Mouse (Mus musculus): ENCODE results near the gene Gm16253. TPM values are rescaled to one million over a fixed set of nuclear protein-coding genes. Genes with fewer than 3 reads are reported as not detected.

Gene Gm16253
- polyA plus RNA-seq, 2 experiments, result 0.19 to 0.37 TPM

DNA sequence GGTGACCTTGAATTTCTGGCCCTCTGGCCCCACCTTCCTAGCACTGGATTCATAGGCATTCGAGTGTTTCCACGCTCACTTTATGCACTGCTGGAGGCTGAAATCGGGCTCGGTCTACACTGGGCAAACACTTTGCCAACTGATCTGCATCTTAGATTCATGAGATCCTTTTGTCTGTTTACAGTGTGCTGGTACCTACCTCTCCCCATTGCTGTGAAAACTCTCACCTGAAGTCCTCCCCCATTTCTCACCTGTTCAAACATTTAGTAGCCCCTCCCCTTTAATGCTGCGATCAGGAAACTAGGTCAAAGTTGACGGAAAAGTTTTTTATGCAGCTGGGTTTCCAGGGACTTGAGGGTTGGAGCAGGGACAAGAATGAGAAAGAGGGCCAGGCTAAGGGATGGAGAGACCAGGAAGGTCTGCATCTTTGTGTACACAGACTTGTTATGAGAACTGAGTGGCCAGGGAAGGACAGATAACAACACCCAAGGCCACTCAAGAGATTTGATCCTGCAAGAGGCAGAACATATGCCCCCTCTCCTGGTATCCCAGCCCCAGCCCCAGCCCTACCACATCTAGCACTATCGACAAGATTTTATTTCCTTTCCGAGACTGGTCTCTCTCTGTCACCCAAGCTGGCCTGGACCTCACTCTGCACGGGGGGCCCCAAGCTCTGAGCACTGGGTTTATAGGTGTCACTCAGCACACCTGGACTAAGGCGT lies 12.7 kb upstream of the Gm16253 start:
- H3K27me3 ChIP-seq (ENCODE audit: control insufficient read depth, insufficient read depth, low read length), result no peaks in the 10 kb centered on the region
- ATAC-seq (ENCODE audit: low FRiP score, low read depth) (no peak; the same call in 1 of the 2 replicates), DNase-seq (ENCODE audit: low spot score) (no peak)
- TF ChIP-seq POLR2A (IDR thresholded peaks at IDR 0.05; ENCODE audit: borderline replicate concordance, extremely low read depth, insufficient read depth, insufficient read length), result no peak
- WGBS, result 41% methylated on average over 10 of the region's 10 CpGs
- peaks cover 25% of the 10 kb centered on the region for H3K36me3 ChIP-seq (ENCODE audit: control insufficient read depth, insufficient read depth, low read length)
- no peak overlapping the region for H3K9ac ChIP-seq (ENCODE audit: low read depth, low read length, severe bottlenecking)
- H3K27ac ChIP-seq (replicated peaks; ENCODE audit: low read depth, low read length), result peak overlapping the region; percentile 55; the same call in 1 of the 2 replicates
- no peaks in the 10 kb centered on the region for H3K9me3 ChIP-seq (ENCODE audit: control insufficient read depth, low read length)
- H3K4me2 ChIP-seq (replicated peaks; ENCODE audit: low read depth, low read length, severe bottlenecking), result no peak overlapping the region
- peaks cover 28% of the 10 kb centered on the region for H3K4me1 ChIP-seq (ENCODE audit: control insufficient read depth, insufficient read depth, low read length)
- no peak overlapping the region for H3K4me3 ChIP-seq (replicated peaks; ENCODE audit: low read length)

GRCm38 (mm10) chr3:96564633-96565032 lies 12.2 kb upstream of the Gm16253 start:
- ATAC-seq (ENCODE audit: low FRiP score, low read depth), result no peak
- Histone ChIP-seq H3K36me3 (ENCODE audit: control insufficient read depth, insufficient read depth, low read length) (peaks cover 22% of the 10 kb centered on the region), H3K4me2 (replicated peaks; ENCODE audit: low read depth, low read length, severe bottlenecking) (no peak overlapping the region), H3K4me3 (replicated peaks; ENCODE audit: low read length) (no peak overlapping the region), H3K9me3 (ENCODE audit: control insufficient read depth, low read length) (no peaks in the 10 kb centered on the region), H3K27ac (replicated peaks; ENCODE audit: low read depth, low read length) (peak overlapping the region; percentile 55; the same call in 1 of the 2 replicates), H3K4me1 (ENCODE audit: control insufficient read depth, insufficient read depth, low read length) (peaks cover 24% of the 10 kb centered on the region), H3K9ac (ENCODE audit: low read depth, low read length, severe bottlenecking) (no peak overlapping the region), H3K27me3 (ENCODE audit: control insufficient read depth, insufficient read depth, low read length) (no peaks in the 10 kb centered on the region)
- 47% methylated on average over 7 of the region's 7 CpGs for WGBS
- DNase-seq (ENCODE audit: low spot score), result no peak
- TF ChIP-seq POLR2A (IDR thresholded peaks at IDR 0.05; ENCODE audit: borderline replicate concordance, extremely low read depth, insufficient read depth, insufficient read length), result no peak

- H3K9ac ChIP-seq (ENCODE audit: low read depth, low read length, severe bottlenecking), result no peak overlapping the region
- ATAC-seq (ENCODE audit: low FRiP score, low read depth) (no peak), DNase-seq (ENCODE audit: low spot score) (no peak)
- no peak overlapping the region for H3K4me2 ChIP-seq (replicated peaks; ENCODE audit: low read depth, low read length, severe bottlenecking)
- 94% methylated on average over 2 of the region's 3 CpGs for WGBS
- H3K4me3 ChIP-seq (replicated peaks; ENCODE audit: low read length), result no peak overlapping the region
- H3K27me3 ChIP-seq (ENCODE audit: control insufficient read depth, insufficient read depth, low read length), result no peaks in the 10 kb centered on the region
- H3K4me1 ChIP-seq (ENCODE audit: control insufficient read depth, insufficient read depth, low read length), result peaks cover 19% of the 10 kb centered on the region
- no peak for TF ChIP-seq POLR2A (IDR thresholded peaks at IDR 0.05; ENCODE audit: borderline replicate concordance, extremely low read depth, insufficient read depth, insufficient read length)
- peaks cover 17% of the 10 kb centered on the region for H3K36me3 ChIP-seq (ENCODE audit: control insufficient read depth, insufficient read depth, low read length)
- no peak overlapping the region for H3K27ac ChIP-seq (replicated peaks; ENCODE audit: low read depth, low read length)
- H3K9me3 ChIP-seq (ENCODE audit: control insufficient read depth, low read length), result no peaks in the 10 kb centered on the region
Measured at GRCm38 (mm10) chr3:96565105-96565504, 11.7 kb upstream of the Gm16253 start.

- peaks cover under 1% of the 10 kb centered on the region; the same call in 1 of the 2 replicates for H3K36me3 ChIP-seq (ENCODE audit: control insufficient read depth, insufficient read depth, low read length)
- peaks cover 8% of the 10 kb centered on the region for H3K4me1 ChIP-seq (ENCODE audit: control insufficient read depth, insufficient read depth, low read length)
- no peak overlapping the region for H3K9ac ChIP-seq (ENCODE audit: low read depth, low read length, severe bottlenecking)
- H3K4me2 ChIP-seq (replicated peaks; ENCODE audit: low read depth, low read length, severe bottlenecking), result no peak overlapping the region
- H3K27ac ChIP-seq (replicated peaks; ENCODE audit: low read depth, low read length), result no peak overlapping the region
- H3K4me3 ChIP-seq (replicated peaks; ENCODE audit: low read length), result no peak overlapping the region
- ATAC-seq (ENCODE audit: low FRiP score, low read depth), result no peak
- 81% methylated on average over 8 of the region's 8 CpGs for WGBS
- no peak for DNase-seq (ENCODE audit: low spot score)
- H3K27me3 ChIP-seq (ENCODE audit: control insufficient read depth, insufficient read depth, low read length), result no peaks in the 10 kb centered on the region
- no peak for TF ChIP-seq POLR2A (IDR thresholded peaks at IDR 0.05; ENCODE audit: borderline replicate concordance, extremely low read depth, insufficient read depth, insufficient read length)
- H3K9me3 ChIP-seq (ENCODE audit: control insufficient read depth, low read length), result no peaks in the 10 kb centered on the region
Measured at GRCm38 (mm10) chr3:96566661-96567450, 9.9 kb upstream of the Gm16253 start.

DNA sequence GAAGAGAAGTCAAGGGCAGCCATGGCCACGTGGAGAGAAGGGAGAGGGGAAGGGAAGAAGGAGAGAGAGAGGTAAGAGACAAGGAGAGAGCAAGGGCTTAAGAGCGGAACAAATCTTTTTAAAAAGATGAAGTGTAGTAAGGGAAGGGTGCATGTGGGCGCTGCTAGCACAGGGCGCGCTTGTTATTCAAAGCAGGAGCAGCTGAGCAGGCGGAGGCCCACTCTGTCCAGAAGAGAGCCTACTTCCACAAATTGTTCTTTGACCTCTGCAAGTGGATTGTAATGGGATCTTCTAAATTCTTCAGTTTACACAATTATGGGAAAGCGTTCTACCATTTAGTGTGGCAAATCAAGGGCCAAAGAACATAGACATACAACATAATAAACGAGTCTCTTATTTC lies 8.2 kb upstream of the Gm16253 start:
- no peaks in the 10 kb centered on the region for H3K36me3 ChIP-seq (ENCODE audit: control insufficient read depth, insufficient read depth, low read length)
- DNase-seq (ENCODE audit: low spot score), result no peak
- no peak overlapping the region for H3K4me3 ChIP-seq (replicated peaks; ENCODE audit: low read length)
- TF ChIP-seq POLR2A (IDR thresholded peaks at IDR 0.05; ENCODE audit: borderline replicate concordance, extremely low read depth, insufficient read depth, insufficient read length), result no peak
- ATAC-seq (ENCODE audit: low FRiP score, low read depth), result no peak
- no peak overlapping the region for H3K4me2 ChIP-seq (replicated peaks; ENCODE audit: low read depth, low read length, severe bottlenecking)
- H3K4me1 ChIP-seq (ENCODE audit: control insufficient read depth, insufficient read depth, low read length), result peaks cover 8% of the 10 kb centered on the region
- no peak overlapping the region for H3K9ac ChIP-seq (ENCODE audit: low read depth, low read length, severe bottlenecking)
- no peak overlapping the region for H3K27ac ChIP-seq (replicated peaks; ENCODE audit: low read depth, low read length)
- WGBS, result 80% methylated on average over 8 of the region's 8 CpGs
- H3K27me3 ChIP-seq (ENCODE audit: control insufficient read depth, insufficient read depth, low read length), result no peaks in the 10 kb centered on the region
- H3K9me3 ChIP-seq (ENCODE audit: control insufficient read depth, low read length), result no peaks in the 10 kb centered on the region
